Mouse (Mus musculus) CH12F3 (cell line): ENCODE measurements around the gene Myo19.

Experiments used
- in situ Hi-C: fragments of 300-500 bp; cut with MboI; formaldehyde crosslinking; loops from 2 replicates; pipeline ENCODE4 v1.14.3; 2020; ENCODE audit warnings: low sequenced_read_pairs

Myo19 gene

GRCm38 (mm10) chr11:84886236-84886635 lies 6.3 kb downstream of the Myo19 start:
- in situ Hi-C loops, result no loop called here

DNA sequence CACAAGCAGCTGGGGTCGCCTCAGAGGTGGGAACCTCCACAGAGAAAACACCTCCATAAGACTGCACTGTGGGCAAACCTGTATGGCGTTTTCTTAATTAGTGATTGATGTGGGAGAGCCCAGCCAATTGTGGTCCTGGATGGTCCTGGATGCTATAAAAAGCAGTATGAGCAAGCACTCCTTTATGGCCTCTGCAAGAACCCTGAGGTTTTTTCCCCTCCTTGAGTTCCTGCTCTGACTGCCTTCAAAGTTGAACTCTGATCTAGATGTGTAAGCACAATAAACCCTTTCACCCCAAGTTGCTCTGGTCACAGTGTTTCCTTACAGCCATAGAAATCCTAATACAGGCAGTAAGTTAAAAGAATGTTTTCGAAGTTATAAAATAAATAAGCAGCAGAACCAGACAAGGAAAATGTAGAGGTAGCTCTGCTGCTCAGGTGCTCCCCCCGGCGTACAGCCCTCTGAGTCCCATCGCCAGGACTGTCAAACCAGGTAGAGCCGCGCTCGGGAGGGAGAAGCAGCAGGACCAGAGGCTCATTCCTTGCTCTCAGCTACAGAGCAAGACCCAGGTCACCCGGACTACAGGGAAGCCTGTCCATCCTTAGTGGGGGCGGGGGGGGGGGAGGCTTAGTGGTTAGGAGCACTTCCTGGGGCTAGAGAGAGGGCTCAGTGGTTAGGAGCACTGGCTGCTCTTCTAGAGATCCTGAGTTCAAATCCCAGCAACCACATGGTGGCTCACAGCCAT lies 7.0 kb downstream of the Myo19 start:
- in situ Hi-C loops, result no loop called here

DNA sequence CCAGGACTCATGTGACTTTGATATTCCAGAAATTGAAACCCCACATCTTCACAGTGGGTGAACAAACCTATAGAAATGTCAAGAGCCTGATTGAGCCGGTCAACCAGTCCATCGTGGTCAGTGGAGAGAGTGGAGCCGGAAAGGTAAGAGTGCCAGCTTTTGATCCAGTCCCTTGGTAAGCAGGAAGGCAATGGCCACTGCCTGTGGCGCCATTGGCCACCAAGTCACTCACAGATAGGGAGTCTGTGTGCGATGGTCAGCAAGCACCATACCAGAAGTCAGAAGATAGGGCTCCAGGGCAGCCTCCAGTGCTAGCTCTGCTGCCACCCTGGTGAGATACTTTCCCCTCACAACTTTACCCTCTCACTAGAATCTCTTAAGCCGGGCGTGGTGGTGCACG lies 8.1 kb downstream of the Myo19 start:
- in situ Hi-C loops, result no loop called here

DNA sequence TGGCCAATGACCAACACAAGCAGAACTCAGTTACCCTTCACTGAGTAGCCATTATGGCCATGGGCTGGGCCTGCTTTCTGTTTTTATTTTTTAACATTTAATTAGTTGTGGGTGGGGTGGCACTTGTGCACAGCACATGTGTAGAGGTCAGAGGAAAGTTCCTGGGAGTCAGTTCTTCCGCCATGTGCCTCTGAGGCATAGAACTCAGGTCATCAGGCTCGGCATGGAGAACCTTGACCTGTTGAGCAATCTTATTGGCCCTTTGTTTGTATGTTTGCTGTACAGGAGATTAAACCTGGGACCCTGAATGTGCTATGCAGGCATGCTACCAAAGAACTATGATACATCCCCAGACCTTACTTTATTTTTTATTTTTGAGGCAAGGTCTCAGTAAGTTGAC lies 9.5 kb downstream of the Myo19 start:
- in situ Hi-C loops, result no loop called here

DNA sequence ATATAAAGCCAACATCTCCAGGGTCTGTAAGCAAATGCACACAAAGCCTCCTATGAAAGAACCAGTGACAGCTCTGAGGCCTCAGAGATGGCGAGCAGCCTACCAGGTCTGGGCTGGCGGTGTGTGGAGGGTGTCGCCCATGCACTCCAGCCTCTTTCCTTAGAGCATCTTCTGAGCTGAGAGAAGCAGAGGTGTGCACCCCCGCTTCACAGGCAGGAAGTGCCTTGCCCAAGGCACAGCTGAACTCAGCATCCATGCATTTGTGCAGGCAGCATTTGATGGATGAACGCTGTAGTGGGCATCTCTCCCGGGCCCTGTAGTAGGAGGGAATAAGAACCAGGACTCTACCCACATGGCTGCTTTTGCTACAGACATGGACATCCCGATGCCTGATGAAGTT lies 11.8 kb downstream of the Myo19 start:
- in situ Hi-C loops, result no loop called here

DNA sequence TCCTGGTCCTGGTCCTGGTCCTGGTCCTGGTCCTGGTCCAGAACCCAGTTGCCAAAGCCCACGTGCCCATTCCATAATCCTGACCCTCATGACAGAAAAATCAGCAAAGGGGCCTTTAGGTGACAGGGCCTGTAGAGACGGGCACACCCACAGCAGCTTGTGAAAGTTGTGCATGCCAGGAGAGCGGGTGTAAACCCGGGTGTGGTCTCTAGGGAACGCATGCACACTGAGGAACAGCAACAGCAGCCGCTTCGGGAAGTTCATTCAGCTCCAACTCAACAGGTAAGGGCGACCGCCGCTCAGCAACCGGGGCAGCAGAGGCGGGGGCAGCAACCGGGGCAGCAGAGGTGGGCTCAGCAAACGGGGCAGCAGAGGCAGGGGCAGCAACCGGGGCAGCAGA lies 13.2 kb downstream of the Myo19 start:
- in situ Hi-C loops, result no loop called here

- in situ Hi-C loops, result no loop called here
Measured at GRCm38 (mm10) chr11:84904597-84905144, 24.7 kb downstream of the Myo19 start.

- in situ Hi-C loops, result no loop called here
Measured at GRCm38 (mm10) chr11:84907081-84907480, 27.1 kb downstream of the Myo19 start.

- in situ Hi-C loops, result no loop called here
Measured at GRCm38 (mm10) chr11:84908480-84908879, 28.5 kb downstream of the Myo19 start.

DNA sequence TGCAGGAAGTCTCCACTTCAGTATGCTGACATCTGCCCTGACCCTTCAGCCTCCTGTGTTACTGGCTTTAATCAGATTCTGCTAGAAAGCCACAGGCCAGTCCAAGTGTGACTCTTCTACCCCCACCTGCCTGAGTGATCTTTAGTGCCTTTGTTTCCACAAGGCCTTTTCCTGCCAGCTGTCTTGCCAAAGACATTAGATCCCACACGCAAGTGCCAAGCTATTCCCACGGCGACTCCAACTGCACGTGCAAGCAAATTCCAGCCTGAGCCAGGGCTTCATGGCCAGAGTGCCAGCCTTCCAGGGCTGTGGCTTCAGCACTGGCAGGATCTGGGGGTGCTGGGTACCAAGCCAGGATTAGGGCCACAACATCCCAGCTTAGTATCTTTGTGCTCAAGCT lies 30.5 kb downstream of the Myo19 start:
- in situ Hi-C loops, result no loop called here

- in situ Hi-C loops, result no loop called here
Measured at GRCm38 (mm10) chr11:84914673-84915072, 34.7 kb downstream of the Myo19 start.

GRCm38 (mm10) chr11:84916053-84916702 lies 36.2 kb downstream of the Myo19 start, which contains the start of gene Znhit3:
Znhit3 (minus strand) TSS chr11:84916366.
- in situ Hi-C loops, result no loop called here

DNA sequence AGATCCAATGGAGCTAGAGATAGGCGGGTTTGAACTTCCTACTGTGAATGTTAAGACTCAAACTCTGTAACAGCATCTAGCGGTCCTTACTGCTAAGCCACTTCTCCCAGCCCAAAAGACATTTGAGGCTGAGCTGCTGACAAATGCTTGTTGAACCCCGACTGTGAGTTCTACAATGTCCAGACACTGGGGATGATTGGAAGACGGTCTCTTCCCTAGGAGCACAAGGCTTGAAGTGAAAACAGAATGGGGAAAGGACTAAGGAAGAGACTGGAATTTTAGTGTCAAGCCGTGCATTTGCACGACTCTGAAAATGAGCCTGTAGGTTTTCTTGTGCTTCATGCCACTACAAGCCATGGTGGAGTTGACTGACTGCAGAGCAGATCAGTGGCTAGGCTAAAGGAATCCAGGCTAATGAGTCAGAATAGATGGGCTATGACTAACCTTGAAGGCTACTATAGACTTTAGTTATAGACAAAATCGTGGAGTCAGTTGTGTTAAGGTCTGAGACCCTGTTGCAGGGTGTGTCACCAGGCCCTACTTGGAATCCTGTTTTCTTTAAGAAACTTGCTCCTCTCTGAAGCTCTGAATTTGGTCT lies 36.9 kb downstream of the Myo19 start:
- in situ Hi-C loops, result no loop called here

DNA sequence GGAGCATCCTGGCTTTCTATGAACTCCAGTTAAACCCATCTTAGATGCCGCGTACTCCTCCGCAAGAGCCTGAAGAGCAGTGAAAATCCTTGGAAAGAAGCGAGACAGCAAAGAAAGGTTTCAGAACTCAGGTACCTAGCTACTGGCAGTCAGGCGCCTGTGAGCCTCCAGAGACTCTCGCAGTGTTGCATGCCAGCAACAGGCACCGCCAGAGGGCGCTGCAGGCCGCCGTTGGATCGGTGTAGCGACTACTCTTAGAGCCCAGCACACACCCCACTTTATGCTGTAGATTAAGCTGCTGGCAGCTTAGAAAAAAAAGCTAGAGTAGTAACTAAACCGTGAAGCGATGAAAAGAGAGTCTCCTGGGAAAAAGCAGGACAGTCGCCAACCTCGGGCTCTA lies 38.5 kb downstream of the Myo19 start:
- in situ Hi-C loops, result no loop called here

GRCm38 (mm10) chr11:84919276-84919675 lies 39.3 kb downstream of the Myo19 start:
- in situ Hi-C loops, result no loop called here

GRCm38 (mm10) chr11:84919951-84920350 lies 40.0 kb downstream of the Myo19 start:
- in situ Hi-C loops, result no loop called here

GRCm38 (mm10) chr11:84920981-84921380 lies 41.0 kb downstream of the Myo19 start:
- in situ Hi-C loops, result no loop called here

- in situ Hi-C loops, result no loop called here
Measured at GRCm38 (mm10) chr11:84932261-84932660, 52.3 kb downstream of the Myo19 start.

- in situ Hi-C loops, result no loop called here
Measured at GRCm38 (mm10) chr11:84939508-84940053, 59.6 kb downstream of the Myo19 start.

GRCm38 (mm10) chr11:84940140-84940539 lies 60.2 kb downstream of the Myo19 start:
- in situ Hi-C loops, result no loop called here

DNA sequence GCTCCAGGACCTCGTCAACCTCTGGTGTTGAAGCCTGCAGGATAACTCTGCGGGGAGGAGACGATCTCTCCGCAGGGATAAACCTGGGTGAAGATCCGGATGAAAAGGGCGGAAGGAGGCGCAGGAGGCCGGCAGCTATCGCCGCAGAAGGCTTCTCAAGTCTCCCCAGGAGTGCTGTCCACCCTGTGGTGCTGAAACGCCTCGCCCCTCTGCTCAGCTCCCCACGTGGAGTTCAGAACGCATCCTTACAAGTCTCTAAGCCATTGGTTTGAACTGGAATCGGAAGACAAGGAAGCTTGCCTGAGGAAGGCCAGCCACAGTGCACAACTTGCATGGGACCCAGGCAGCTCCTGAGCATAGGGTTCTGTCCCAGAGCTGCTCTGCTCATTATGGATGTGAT lies 64.0 kb downstream of the Myo19 start:
- in situ Hi-C loops, result no loop called here
